Mouse (Mus musculus) hematopoietic stem cell, adult 5-6 weeks (primary cell): ENCODE data around the gene Srbd1. TPM values are rescaled to one million over a fixed set of nuclear protein-coding genes. Genes with fewer than 3 reads are reported as not detected.

Experiments used
- ATAC-seq, 2 experiments: fragments of 125-278 bp in 1 of 2; replicated peaks in 1 of 2; 2 replicates each; pipeline ENCODE4 v1.8.0; 2016 to 2017; ENCODE audit warnings: inconsistent platforms in 2 of 2, mild to moderate bottlenecking in 2 of 2, moderate number of reproducible peaks in 2 of 2, low read depth in 1 of 2, moderate TSS enrichment in 1 of 2; ENCODE audit not compliant: low FRiP score in 2 of 2, poor library complexity in 2 of 2, severe bottlenecking in 2 of 2, insufficient read depth in 1 of 2, low TSS enrichment in 1 of 2
- total RNA-seq: library from RNA; stranded (forward); fragments of 172-1452, 232-1000 nt; gene quantifications from 2 replicates; pipeline ENCODE4 v1.2.3, GENCODE M21; 2017

The Srbd1 gene
- total RNA-seq, 1 experiment from 2014 or later: 34.5 TPM

- peak; percentile 36 to 59; a peak in 2 of 4 replicates for ATAC-seq
Measured at GRCm38 (mm10) chr17:86019793-86020192, 125.2 kb downstream of the Srbd1 start.

- no peak for ATAC-seq
Measured at GRCm38 (mm10) chr17:86014246-86014645, 130.7 kb downstream of the Srbd1 start.

GRCm38 (mm10) chr17:86012576-86012975 is 132.4 kb downstream of the Srbd1 start:
- ATAC-seq: no peak

- no peak for ATAC-seq
Measured at GRCm38 (mm10) chr17:86011849-86012248, 133.1 kb downstream of the Srbd1 start.

- no peak for ATAC-seq
Measured at GRCm38 (mm10) chr17:86008401-86008800, 136.6 kb downstream of the Srbd1 start.

GRCm38 (mm10) chr17:86002113-86002512 is 142.9 kb downstream of the Srbd1 start:
- ATAC-seq: no peak

- ATAC-seq: no peak; a peak in 1 of 4 replicates
Measured at GRCm38 (mm10) chr17:86001667-86002066, 143.3 kb downstream of the Srbd1 start.

- ATAC-seq: no peak
Measured at GRCm38 (mm10) chr17:85995727-85996126, 149.2 kb downstream of the Srbd1 start.

GRCm38 (mm10) chr17:85995086-85995485 is 149.9 kb downstream of the Srbd1 start:
- no peak for ATAC-seq

GRCm38 (mm10) chr17:85989058-85989769 is 155.8 kb downstream of the Srbd1 start:
- ATAC-seq: no peak

- ATAC-seq: no peak
Measured at GRCm38 (mm10) chr17:85987531-85987930, 157.4 kb downstream of the Srbd1 start.

- no peak for ATAC-seq
Measured at GRCm38 (mm10) chr17:85986624-85987023, 158.4 kb downstream of the Srbd1 start.

GRCm38 (mm10) chr17:85986181-85986580 is 158.8 kb downstream of the Srbd1 start:
- no peak for ATAC-seq

- no peak for ATAC-seq
Measured at GRCm38 (mm10) chr17:85985131-85985530, 159.8 kb downstream of the Srbd1 start.

GRCm38 (mm10) chr17:85982271-85982670 is 162.7 kb downstream of the Srbd1 start:
- ATAC-seq: no peak

GRCm38 (mm10) chr17:85981869-85982268 is 163.1 kb downstream of the Srbd1 start:
- ATAC-seq: no peak

- ATAC-seq: no peak
Measured at GRCm38 (mm10) chr17:85978876-85979275, 166.1 kb downstream of the Srbd1 start.

- no peak for ATAC-seq
Measured at GRCm38 (mm10) chr17:85975077-85975476, 169.9 kb downstream of the Srbd1 start.

GRCm38 (mm10) chr17:85974591-85974990 is 170.4 kb downstream of the Srbd1 start:
- no peak for ATAC-seq
